Mouse (Mus musculus) stomach, embryonic 14.5 days (tissue): ENCODE measurements around the gene Mrgprh. TPM values are rescaled to one million over a fixed set of nuclear protein-coding genes. Genes with fewer than 3 reads are reported as not detected.
A peak's percentile ranks its signal among the peaks of the same experiment; 100 is the strongest.
"Not testable (repeated sequence)": the region's sequence is repeated elsewhere in the genome, so short reads cannot be mapped to it uniquely, and the experiment has no call there.

Source experiments
- ATAC-seq: fragments of 200-750 bp; cut with Nextera tagmentation; 2 replicates; pipeline ENCODE4 v1.8.0; 2017; ENCODE audit warnings: low read depth, moderate TSS enrichment; ENCODE audit not compliant: insufficient number of reproducible peaks, insufficient read depth, low FRiP score
- H3K27ac ChIP-seq: fragments of 300-500 bp; sonication (generic); 2 replicates; pipeline ENCODE4 v1.5.1; 2014; ENCODE audit warnings: mild to moderate bottlenecking, low read length, moderate library complexity, mixed read lengths
- H3K27me3 ChIP-seq: fragments of 300-500 bp; sonication (generic); 2 replicates; pipeline ENCODE4 v1.6.1; 2014; ENCODE audit warnings: low read length, control low read depth, mixed read lengths; ENCODE audit not compliant: control insufficient read depth, insufficient read depth
- H3K36me3 ChIP-seq: fragments of 300-500 bp; sonication (generic); 2 replicates; pipeline ENCODE4 v1.6.1; 2014; ENCODE audit warnings: mild to moderate bottlenecking, control low read depth, low read length, moderate library complexity, mixed read lengths; ENCODE audit not compliant: control insufficient read depth, insufficient read depth
- H3K4me1 ChIP-seq: fragments of 300-500 bp; sonication (generic); 2 replicates; pipeline ENCODE4 v1.6.1; 2014; ENCODE audit warnings: low read length, control low read depth, mixed read lengths; ENCODE audit not compliant: control insufficient read depth, insufficient read depth
- H3K4me2 ChIP-seq: fragments of 300-500 bp; sonication (generic); replicated peaks from 2 replicates; pipeline ENCODE4 v1.6.1; 2014; ENCODE audit warnings: low read depth, low read length, control low read depth
- H3K4me3 ChIP-seq: fragments of 300-500 bp; sonication (generic); 2 replicates; pipeline ENCODE4 v1.5.1; 2014; ENCODE audit warnings: low read depth, low read length, control low read depth
- H3K9ac ChIP-seq: fragments of 300-500 bp; sonication (generic); replicated peaks from 2 replicates; pipeline ENCODE4 v1.6.1; 2014; ENCODE audit warnings: low read depth, mild to moderate bottlenecking, control low read depth, low read length, moderate library complexity, mixed read lengths
- H3K9me3 ChIP-seq: fragments of 300-500 bp; sonication (generic); 2 replicates; pipeline ENCODE4 v1.6.1; 2016; ENCODE audit warnings: low read depth, low read length, control low read depth; ENCODE audit not compliant: control insufficient read depth
- WGBS: fragments of 180-500 bp; shearing (Covaris S2); extraction: QIAGEN DNeasy Blood & Tissue Kit; methylation state at CpG from one replicate; pipeline ENCODE4 v1.1.7; 2014; 5-methylcytosine and 5-hydroxymethylcytosine counted together
- polyA plus RNA-seq: library from polyadenylated mRNA; unstranded; fragments of >200 nt; fragmentation: Nextera tagmentation; extraction: Ambion mirVana; gene quantifications from 2 replicates; pipeline ENCODE4 v1.2.1, GENCODE M21; 2014

Mrgprh gene
- polyA plus RNA-seq, 1 experiment from 2014 or later, result not detected

DNA sequence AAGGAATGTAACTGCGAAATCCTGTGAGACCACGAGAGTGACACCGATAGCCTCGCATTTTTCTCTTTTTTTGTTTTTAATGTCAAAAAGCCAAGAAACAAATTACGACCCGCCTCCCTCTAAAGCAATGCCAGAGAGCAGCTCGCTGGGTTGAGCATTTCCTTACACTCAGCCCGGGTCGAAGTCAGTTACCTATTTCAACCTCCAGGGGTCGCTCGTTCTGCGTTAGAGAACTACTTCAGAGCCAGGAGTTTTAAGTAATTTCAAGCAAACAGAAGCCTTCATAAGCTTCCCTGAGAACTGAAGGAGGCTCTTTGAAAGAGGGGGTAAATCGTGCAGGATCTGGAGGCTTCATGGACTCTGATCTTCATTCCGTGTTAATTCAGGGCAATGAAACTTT, 4.3 kb downstream of the Mrgprh start:
- Histone ChIP-seq H3K4me2 (peak overlapping the region; percentile 36), H3K36me3 (no peaks in the 10 kb centered on the region), H3K27me3 (no peaks in the 10 kb centered on the region), H3K9ac (no peak overlapping the region), H3K4me3 (no peak overlapping the region), H3K27ac (no peak overlapping the region), H3K9me3 (no peaks in the 10 kb centered on the region), H3K4me1 (no peaks in the 10 kb centered on the region)
- ATAC-seq, result peak; percentile 84; the same call in 1 of the 2 replicates
- 4% methylated on average over 14 of the region's 14 CpGs for WGBS

DNA sequence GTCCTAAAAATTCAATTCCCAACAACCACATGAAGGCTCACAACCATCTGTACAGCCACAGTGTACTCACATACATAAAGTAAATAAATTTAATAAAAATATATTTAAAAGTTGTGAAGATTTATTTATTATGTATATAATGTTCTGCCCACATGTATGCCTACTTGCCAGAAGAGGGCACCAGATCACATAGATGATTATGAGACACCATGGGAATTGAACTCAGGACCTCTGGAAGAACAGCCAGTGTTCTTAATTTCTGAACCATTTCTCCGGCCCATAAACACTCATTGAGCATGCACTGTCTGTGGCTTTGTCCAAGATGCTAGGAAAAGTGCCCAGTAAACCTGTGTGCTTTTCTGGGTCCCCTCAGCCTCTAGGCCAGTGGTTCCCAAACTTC, 5.4 kb downstream of the Mrgprh start:
- WGBS, result 88% methylated on average over 1 of the region's 1 CpGs
- no peak overlapping the region for H3K4me2 ChIP-seq
- H3K4me1 ChIP-seq, result no peaks in the 10 kb centered on the region
- no peak overlapping the region for H3K9ac ChIP-seq
- no peaks in the 10 kb centered on the region for H3K9me3 ChIP-seq
- no peak overlapping the region for H3K27ac ChIP-seq
- no peak for ATAC-seq
- H3K4me3 ChIP-seq, result no peak overlapping the region
- H3K36me3 ChIP-seq, result no peaks in the 10 kb centered on the region
- H3K27me3 ChIP-seq, result no peaks in the 10 kb centered on the region

DNA sequence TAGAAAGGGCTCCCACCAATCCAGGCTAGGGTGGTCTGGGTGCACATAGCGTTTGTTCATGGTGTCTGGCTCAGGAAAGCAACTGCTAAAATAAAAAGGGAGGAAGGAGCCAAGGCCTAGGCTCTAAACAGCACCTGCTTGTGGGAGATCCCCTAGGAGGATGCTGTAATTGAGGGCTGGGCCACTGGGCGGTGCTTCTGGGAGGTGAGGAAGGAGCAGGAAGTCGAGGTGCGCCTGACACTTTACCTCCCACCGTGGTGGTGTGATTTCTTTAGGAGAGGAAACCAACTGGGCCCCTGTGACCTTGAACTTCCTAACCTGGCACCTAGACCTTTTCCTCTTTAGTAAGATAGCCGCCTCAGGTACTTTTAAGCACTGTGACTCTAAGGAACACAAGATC, 10.8 kb downstream of the Mrgprh start:
- Histone ChIP-seq H3K9ac (no peak overlapping the region), H3K27me3 (no peaks in the 10 kb centered on the region), H3K4me2 (no peak overlapping the region), H3K4me3 (no peak overlapping the region), H3K36me3 (no peaks in the 10 kb centered on the region; the same call in 1 of the 2 replicates), H3K27ac (no peak overlapping the region), H3K4me1 (peaks cover 4% of the 10 kb centered on the region; the same call in 1 of the 2 replicates), H3K9me3 (no peaks in the 10 kb centered on the region)
- 28% methylated on average over 6 of the region's 6 CpGs for WGBS
- no peak for ATAC-seq

DNA sequence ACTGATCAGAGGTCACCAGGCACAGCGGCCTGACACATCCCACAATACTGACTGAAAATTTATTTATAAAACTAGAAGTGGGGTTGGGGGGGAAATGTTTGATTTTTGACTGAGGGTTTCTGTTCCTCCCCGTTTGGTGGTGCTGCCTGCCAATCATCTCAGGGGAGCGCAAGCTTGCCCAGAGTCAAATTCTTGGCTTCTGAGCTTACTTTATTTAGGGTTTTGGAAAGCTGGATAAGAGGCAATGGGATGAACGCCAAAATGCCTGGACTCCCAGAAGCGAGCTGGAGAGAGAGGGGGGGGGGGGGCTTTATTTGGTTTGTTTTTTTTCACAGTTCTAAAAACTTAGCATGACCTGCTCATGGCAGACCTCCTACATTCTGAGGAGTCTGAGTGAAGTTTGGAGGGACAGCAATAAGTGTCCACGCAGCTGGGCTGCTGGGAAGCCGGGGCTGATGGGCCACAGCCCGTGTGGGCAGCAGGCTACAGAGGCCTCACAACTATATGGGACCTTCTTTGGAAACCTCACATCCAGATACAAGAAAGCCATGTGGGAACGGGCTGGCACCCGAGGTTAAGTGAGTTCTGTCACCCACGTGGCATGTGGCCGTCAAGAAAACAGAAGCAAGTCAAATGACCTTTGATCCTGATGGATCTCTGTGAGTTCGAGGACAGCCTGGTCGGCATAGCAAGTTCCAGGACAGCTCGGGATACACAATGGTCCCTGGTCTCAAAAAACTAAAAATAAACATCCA, 11.4 kb downstream of the Mrgprh start:
- no peaks in the 10 kb centered on the region for H3K27me3 ChIP-seq

GRCm38 (mm10) chr17:12891054-12891453, 15.2 kb downstream of the Mrgprh start:
- no peak overlapping the region for H3K4me3 ChIP-seq
- no peaks in the 10 kb centered on the region; the same call in 1 of the 2 replicates for H3K36me3 ChIP-seq
- H3K27me3 ChIP-seq, result no peaks in the 10 kb centered on the region
- no peak overlapping the region for H3K9ac ChIP-seq
- peaks cover 4% of the 10 kb centered on the region; the same call in 1 of the 2 replicates for H3K4me1 ChIP-seq
- no peak for ATAC-seq
- 89% methylated on average over 4 of the region's 4 CpGs for WGBS
- no peaks in the 10 kb centered on the region for H3K9me3 ChIP-seq
- H3K27ac ChIP-seq, result no peak overlapping the region
- H3K4me2 ChIP-seq, result no peak overlapping the region

More for the DNA sequence above, 11.4 kb downstream of the Mrgprh start:
- peaks cover 4% of the 10 kb centered on the region; the same call in 1 of the 2 replicates for H3K4me1 ChIP-seq
- H3K36me3 ChIP-seq, result no peaks in the 10 kb centered on the region; the same call in 1 of the 2 replicates
- H3K4me3 ChIP-seq, result no peak overlapping the region
- WGBS, result 57% methylated on average over 15 of the region's 15 CpGs
- H3K27ac ChIP-seq, result no peak overlapping the region
- no peak overlapping the region for H3K4me2 ChIP-seq
- ATAC-seq, result 0 out of 2 replicates have a peak, but pooled peaks have one; percentile 38
- no peaks in the 10 kb centered on the region for H3K9me3 ChIP-seq
- no peak overlapping the region for H3K9ac ChIP-seq

- no peak for ATAC-seq
- H3K9me3 ChIP-seq, result no peaks in the 10 kb centered on the region
- no peaks in the 10 kb centered on the region for H3K4me1 ChIP-seq
- no peak overlapping the region for H3K4me3 ChIP-seq
- H3K27ac ChIP-seq, result no peak overlapping the region
- H3K4me2 ChIP-seq, result no peak overlapping the region
- H3K36me3 ChIP-seq, result no peaks in the 10 kb centered on the region; the same call in 1 of the 2 replicates
- no peak overlapping the region for H3K9ac ChIP-seq
- 91% methylated on average over 9 of the region's 9 CpGs for WGBS
- no peaks in the 10 kb centered on the region for H3K27me3 ChIP-seq
Measured at GRCm38 (mm10) chr17:12892033-12892432, 16.2 kb downstream of the Mrgprh start.

- Histone ChIP-seq H3K27me3 (no peaks in the 10 kb centered on the region), H3K4me1 (no peaks in the 10 kb centered on the region), H3K9ac (no peak overlapping the region), H3K27ac (no peak overlapping the region), H3K36me3 (no peaks in the 10 kb centered on the region), H3K4me3 (no peak overlapping the region), H3K9me3 (no peaks in the 10 kb centered on the region), H3K4me2 (no peak overlapping the region)
- 84% methylated on average over 5 of the region's 5 CpGs for WGBS
- ATAC-seq, result no peak; the same call in 1 of the 2 replicates
Measured at GRCm38 (mm10) chr17:12897674-12898073, 21.8 kb downstream of the Mrgprh start.

DNA sequence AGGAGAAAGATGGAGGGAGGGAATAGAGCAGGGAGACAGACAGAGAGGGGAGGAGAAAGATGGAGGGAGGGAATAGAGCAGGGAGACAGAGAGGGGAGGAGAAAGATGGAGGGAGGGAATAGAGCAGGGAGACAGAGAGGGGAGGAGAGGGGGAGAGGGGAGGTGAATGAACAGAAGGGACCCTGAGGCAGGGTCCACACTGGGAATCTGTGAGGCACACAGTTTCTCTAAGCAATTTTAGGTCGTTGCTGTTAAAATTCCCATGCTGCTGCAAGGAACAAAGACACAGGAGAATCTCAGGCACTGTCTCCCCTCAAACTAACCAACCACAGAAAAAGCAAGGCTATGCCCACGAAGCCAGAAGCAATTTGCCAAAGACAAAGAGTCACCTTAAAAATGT, 22.8 kb downstream of the Mrgprh start:
- H3K36me3 ChIP-seq, ATAC-seq, H3K27me3 ChIP-seq, H3K4me2 ChIP-seq, H3K9ac ChIP-seq, H3K4me1 ChIP-seq, H3K4me3 ChIP-seq, H3K27ac ChIP-seq, H3K9me3 ChIP-seq: not testable (repeated sequence)
- 33% methylated on average over 2 of the region's 2 CpGs for WGBS
